ENCODE assay signal across 8 mouse cellular contexts in genomic region chr2:59611831-59612732, GRCm38 (mm10). TPM values are rescaled to one million over a fixed set of nuclear protein-coding genes. Genes with fewer than 3 reads are reported as not detected.
DNase-seq lines count a peak whose midpoint lies in the region; ATAC-seq and TF ChIP-seq lines count a peak whose summit lies in the region.

Gene Tanc1, plus strand, starts transcription at chr2:59612042.

- DNase-seq in B cell, adult 2 months = peak; percentile 64 to 66
- DNase-seq in brain, adult 2 months (ENCODE audit: low read depth, low spot score) = peak; percentile 92
- peak; percentile 83 for DNase-seq in forebrain, embryonic 10.5 days (ENCODE audit: extremely low spot score, low spot score)
- DNase-seq in kidney, postnatal 0 days (ENCODE audit: low spot score) = peak; percentile 90
- DNase-seq in natural killer cell, adult 2 months (ENCODE audit: low spot score in 2 of 2) = peak; percentile 45 to 48

- H3K4me2 ChIP-seq in heart, embryonic 13.5 days = peak within 1 kb of the TSS; percentile 86
- H3K4me2 ChIP-seq in kidney, postnatal 0 days (ENCODE audit: low read length) = peak within 1 kb of the TSS; percentile 84
- H3K4me2 ChIP-seq in liver, embryonic 12.5 days = peak within 1 kb of the TSS; percentile 94
- H3K4me2 ChIP-seq in stomach, embryonic 14.5 days (replicated peaks; ENCODE audit: low read depth, low read length) = peak within 1 kb of the TSS; percentile 74

- peak; percentile 86 for ATAC-seq in heart, embryonic 13.5 days (ENCODE audit: extremely low read depth, insufficient number of reproducible peaks, low FRiP score, low TSS enrichment)
- ATAC-seq in kidney, postnatal 0 days (replicated peaks; ENCODE audit: low FRiP score, low read depth) = peak; percentile 91
- peak; percentile 89 for ATAC-seq in liver, embryonic 12.5 days
- ATAC-seq in stomach, embryonic 14.5 days (ENCODE audit: insufficient number of reproducible peaks, insufficient read depth, low FRiP score, low read depth) = peak; percentile 95

- H3K4me3 ChIP-seq in forebrain, embryonic 10.5 days = peak within 1 kb of the TSS; percentile 93
- H3K4me3 ChIP-seq in heart, embryonic 13.5 days = peak within 1 kb of the TSS; percentile 98
- H3K4me3 ChIP-seq in kidney, postnatal 0 days (replicated peaks; ENCODE audit: low read depth, low read length) = peak within 1 kb of the TSS; percentile 98
- peak within 1 kb of the TSS; percentile 67 for H3K4me3 ChIP-seq in liver, embryonic 12.5 days
- H3K4me3 ChIP-seq in stomach, embryonic 14.5 days (ENCODE audit: low read depth, low read length) = peak within 1 kb of the TSS; percentile 90

- H3K27me3 ChIP-seq in forebrain, embryonic 10.5 days (ENCODE audit: poor library complexity, severe bottlenecking) = peaks cover 12% of the 10 kb centered on the region; the same call in 1 of the 2 replicates
- no peaks in the 10 kb centered on the region for H3K27me3 ChIP-seq in heart, embryonic 13.5 days (replicated peaks)
- no peaks in the 10 kb centered on the region for H3K27me3 ChIP-seq in kidney, postnatal 0 days (ENCODE audit: insufficient read depth, low read length)
- peaks cover 59% of the 10 kb centered on the region for H3K27me3 ChIP-seq in liver, embryonic 12.5 days (replicated peaks)
- no peaks in the 10 kb centered on the region for H3K27me3 ChIP-seq in stomach, embryonic 14.5 days (ENCODE audit: control insufficient read depth, insufficient read depth, low read length)

- H3K27ac ChIP-seq in forebrain, embryonic 10.5 days = peak within 1 kb of the TSS; percentile 97
- peak within 1 kb of the TSS; percentile 98 for H3K27ac ChIP-seq in heart, embryonic 13.5 days (replicated peaks)
- peak within 1 kb of the TSS; percentile 99 for H3K27ac ChIP-seq in kidney, postnatal 0 days
- H3K27ac ChIP-seq in liver, embryonic 12.5 days = peak within 1 kb of the TSS; percentile 78
- peak within 1 kb of the TSS; percentile 93 for H3K27ac ChIP-seq in stomach, embryonic 14.5 days (ENCODE audit: low read length)

- peak within 1 kb of the TSS; percentile 96 for H3K9ac ChIP-seq in heart, embryonic 13.5 days
- peak within 1 kb of the TSS; percentile 98 for H3K9ac ChIP-seq in kidney, postnatal 0 days (ENCODE audit: low read depth, low read length)
- H3K9ac ChIP-seq in liver, embryonic 12.5 days = peak within 1 kb of the TSS; percentile 72
- H3K9ac ChIP-seq in stomach, embryonic 14.5 days (replicated peaks; ENCODE audit: low read depth, low read length) = peak within 1 kb of the TSS; percentile 92

- no peaks in the 10 kb centered on the region for H3K36me3 ChIP-seq in forebrain, embryonic 10.5 days (replicated peaks)
- no peaks in the 10 kb centered on the region for H3K36me3 ChIP-seq in heart, embryonic 13.5 days
- no peaks in the 10 kb centered on the region for H3K36me3 ChIP-seq in kidney, postnatal 0 days (ENCODE audit: insufficient read depth, low read length)
- H3K36me3 ChIP-seq in liver, embryonic 12.5 days = no peaks in the 10 kb centered on the region
- no peaks in the 10 kb centered on the region for H3K36me3 ChIP-seq in stomach, embryonic 14.5 days (ENCODE audit: control insufficient read depth, insufficient read depth, low read length)

- H3K4me1 ChIP-seq in forebrain, embryonic 10.5 days = peaks cover 79% of the 10 kb centered on the region
- peaks cover 65% of the 10 kb centered on the region for H3K4me1 ChIP-seq in heart, embryonic 13.5 days
- peaks cover 27% of the 10 kb centered on the region for H3K4me1 ChIP-seq in kidney, postnatal 0 days (replicated peaks; ENCODE audit: insufficient read depth, low read length)
- peaks cover 24% of the 10 kb centered on the region for H3K4me1 ChIP-seq in liver, embryonic 12.5 days
- peaks cover 33% of the 10 kb centered on the region for H3K4me1 ChIP-seq in stomach, embryonic 14.5 days (ENCODE audit: control insufficient read depth, insufficient read depth, low read length)

- no peaks in the 10 kb centered on the region for H3K9me3 ChIP-seq in forebrain, embryonic 10.5 days
- no peaks in the 10 kb centered on the region for H3K9me3 ChIP-seq in heart, embryonic 13.5 days
- no peaks in the 10 kb centered on the region for H3K9me3 ChIP-seq in kidney, postnatal 0 days (replicated peaks; ENCODE audit: low read length)
- no peaks in the 10 kb centered on the region for H3K9me3 ChIP-seq in liver, embryonic 12.5 days (replicated peaks)
- no peaks in the 10 kb centered on the region for H3K9me3 ChIP-seq in stomach, embryonic 14.5 days (ENCODE audit: control insufficient read depth, low read depth, low read length)

- under 1% methylated on average over 99 of the region's 99 CpGs for WGBS in forebrain, embryonic 10.5 days
- WGBS in heart, embryonic 13.5 days = under 1% methylated on average over 99 of the region's 99 CpGs
- under 1% methylated on average over 93 of the region's 99 CpGs for WGBS in kidney, postnatal 0 days
- under 1% methylated on average over 90 of the region's 99 CpGs for WGBS in liver, embryonic 12.5 days (ENCODE audit: insufficient replicate concordance)
- under 1% methylated on average over 97 of the region's 99 CpGs for WGBS in stomach, embryonic 14.5 days

- TF ChIP-seq CTCF in kidney, postnatal 0 days (IDR thresholded peaks at IDR 0.05; ENCODE audit: low read depth) = no peak

RNA-seq across cellular contexts. Expression of gene Tanc1, which starts in this region (rescaled TPM):
- 27.6 and 27.7 TPM in 2 replicates for polyA plus RNA-seq in forebrain, embryonic 10.5 days (2016; fragmentation: Nextera tagmentation; extraction: Ambion mirVana)
- 25.0 and 27.0 TPM in 2 replicates for polyA plus RNA-seq in heart, embryonic 13.5 days (2015; fragmentation: Nextera tagmentation; extraction: Ambion mirVana)
- 29.8 and 34.5 TPM in 2 replicates for polyA plus RNA-seq in kidney, postnatal 0 days (2015; fragmentation: Nextera tagmentation; extraction: Ambion mirVana)
- polyA plus RNA-seq in liver, embryonic 12.5 days (2016; fragmentation: Nextera tagmentation; extraction: Ambion mirVana) = 6.7 and 6.8 TPM in 2 replicates
- 24.8 and 24.9 TPM in 2 replicates for polyA plus RNA-seq in stomach, embryonic 14.5 days (2014; fragmentation: Nextera tagmentation; extraction: Ambion mirVana)

Comparison
In these comparisons a context has a peak if more than half of its experiments do, and no peak if none do; other contexts are left out.
1. Peak in every context shown above with its lines: DNase-seq, ATAC-seq, H3K4me3 ChIP-seq and H3K27ac ChIP-seq.